Mouse (Mus musculus) layer of hippocampus, postnatal 10 days (tissue): ENCODE measurements around the gene Cyba. TPM values are rescaled to one million over a fixed set of nuclear protein-coding genes. Genes with fewer than 3 reads are reported as not detected.

ENCODE experiments used
- DNase-seq, 2 experiments: peaks; one replicate each; pipeline ENCODE4 v3.0.0; 2021; ENCODE audit warnings: low spot score in 2 of 2
- long read RNA-seq: library from polyadenylated mRNA; stranded (forward); transcript quantifications from one replicate; pipeline ENCODE4 v2.0.0, GENCODE M21; 2023
- total RNA-seq, 2 experiments: library from RNA; stranded (reverse); gene quantifications; 2 replicates each; pipeline ENCODE4 v1.2.3; 2021

Gene Cyba
- total RNA-seq, result 10 to 100 TPM; 11.6 to 12.8 TPM
- long read RNA-seq, transcript Cyba-201 (6 exons, 744 nt), result major isoform, 17 of 20 reads
- long read RNA-seq, partial matches to known transcripts, result 2 of 20 reads
- long read RNA-seq, other reads (novel, unspliced or antisense), result 1 of 20 reads

DNA sequence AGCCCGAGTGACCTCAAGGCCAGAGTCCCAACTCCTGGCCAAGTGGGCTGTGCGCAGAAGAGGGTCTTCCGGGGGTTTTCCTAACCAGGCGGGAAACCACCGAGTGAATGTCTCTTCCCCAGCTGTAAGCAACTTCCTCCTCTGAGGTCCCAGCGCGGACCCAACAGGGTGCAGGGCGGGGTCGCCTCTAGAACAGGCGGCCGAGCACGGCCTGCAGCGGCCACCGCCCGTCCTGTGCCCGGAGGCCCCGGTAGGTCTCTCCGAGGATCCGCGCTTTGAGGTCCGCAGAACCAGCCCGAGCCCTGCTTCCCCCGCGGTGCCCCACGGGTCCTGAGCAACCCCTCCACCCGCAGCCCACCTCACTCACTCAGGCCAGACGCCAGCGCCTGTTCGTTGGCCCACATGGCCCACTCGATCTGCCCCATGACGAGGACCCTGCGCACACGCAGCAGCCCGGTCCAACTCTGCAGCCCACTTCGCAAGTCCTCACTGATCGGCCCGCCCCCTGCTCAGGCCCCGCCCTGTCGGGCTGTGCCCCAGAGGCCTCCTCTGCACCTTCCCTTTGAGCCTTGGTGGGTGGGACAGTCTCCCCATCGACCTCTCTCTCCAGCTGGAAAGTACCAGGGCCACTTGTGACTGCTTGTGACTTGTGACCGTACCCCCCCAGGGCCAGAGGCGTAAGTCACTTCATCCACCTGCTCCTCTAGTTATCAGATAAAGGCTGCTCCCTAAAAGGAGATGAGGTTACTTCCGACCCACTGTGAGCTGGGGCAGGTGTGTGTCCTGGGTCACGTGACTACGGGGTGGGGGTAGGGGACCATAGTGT is at the start of gene Cyba:
Cyba (minus strand) TSS at position 488 of the 826 bp plus-strand sequence.
- peak in 1 of 2 experiments; percentile 46 for DNase-seq

DNA sequence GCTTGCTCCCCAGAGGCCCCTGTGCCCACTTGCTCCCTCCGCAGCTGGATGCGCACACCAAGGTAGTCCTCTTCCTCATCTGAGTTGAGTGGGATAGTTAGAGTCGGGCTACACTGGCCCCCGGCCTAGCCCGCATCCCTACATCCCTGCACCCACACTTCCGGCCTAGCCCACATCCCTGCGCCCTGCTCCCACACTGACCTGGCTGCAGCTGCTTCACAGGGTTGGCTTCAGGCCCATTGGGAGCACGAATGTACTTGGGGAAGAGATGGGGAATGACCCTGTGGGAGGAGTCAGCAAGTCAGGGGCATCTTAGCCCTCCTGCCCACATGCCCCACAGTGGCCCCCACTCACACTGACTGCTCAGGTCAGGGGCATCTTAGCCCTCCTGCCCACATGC is 49.7 kb upstream of the Cyba start:
- DNase-seq, result no peak

DNA sequence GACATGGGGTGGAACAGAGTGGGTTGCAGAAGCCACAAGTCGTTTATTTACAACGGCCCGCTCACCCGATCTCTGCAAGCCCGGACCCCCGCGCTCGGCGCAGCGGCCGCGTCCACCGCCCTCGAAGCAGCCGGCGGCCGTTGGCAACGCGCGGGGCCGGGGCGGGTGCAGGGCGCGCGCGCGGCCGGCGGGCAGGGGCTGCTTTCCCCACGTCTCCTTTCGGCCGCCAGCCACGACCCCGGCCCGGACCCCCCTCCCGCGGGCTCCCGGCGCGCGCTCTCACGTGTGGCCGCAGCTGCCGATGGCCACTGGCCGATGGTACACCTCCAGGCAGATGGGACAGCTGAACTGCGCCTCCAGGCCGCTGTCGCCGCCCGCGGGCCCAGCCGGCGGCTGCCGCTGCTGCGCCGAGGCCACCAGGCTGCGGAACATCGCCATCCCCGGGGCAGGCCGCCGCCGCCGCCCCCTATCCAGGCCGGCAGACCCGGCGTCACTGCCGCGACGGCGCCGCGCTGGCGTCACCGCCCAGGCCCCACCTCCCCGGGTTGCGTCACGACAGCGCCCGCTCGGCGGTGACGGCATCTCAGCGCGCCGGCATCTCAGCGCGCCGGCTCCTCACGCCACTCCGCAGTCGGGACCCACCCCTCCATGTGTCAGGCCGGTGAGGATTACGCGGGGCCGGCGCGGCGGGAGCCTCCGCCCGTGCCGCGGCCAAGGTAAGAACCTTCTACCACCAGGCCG is 43.0 kb upstream of the Cyba start, which contains the start of the genes Rnf166 and Ctu2:
Rnf166 (minus strand) TSS at position 485 of the 741 bp plus-strand sequence.
Ctu2 (plus strand) TSS at position 564 of the 741 bp plus-strand sequence.
- DNase-seq, result peak; percentile 94 to 97

DNA sequence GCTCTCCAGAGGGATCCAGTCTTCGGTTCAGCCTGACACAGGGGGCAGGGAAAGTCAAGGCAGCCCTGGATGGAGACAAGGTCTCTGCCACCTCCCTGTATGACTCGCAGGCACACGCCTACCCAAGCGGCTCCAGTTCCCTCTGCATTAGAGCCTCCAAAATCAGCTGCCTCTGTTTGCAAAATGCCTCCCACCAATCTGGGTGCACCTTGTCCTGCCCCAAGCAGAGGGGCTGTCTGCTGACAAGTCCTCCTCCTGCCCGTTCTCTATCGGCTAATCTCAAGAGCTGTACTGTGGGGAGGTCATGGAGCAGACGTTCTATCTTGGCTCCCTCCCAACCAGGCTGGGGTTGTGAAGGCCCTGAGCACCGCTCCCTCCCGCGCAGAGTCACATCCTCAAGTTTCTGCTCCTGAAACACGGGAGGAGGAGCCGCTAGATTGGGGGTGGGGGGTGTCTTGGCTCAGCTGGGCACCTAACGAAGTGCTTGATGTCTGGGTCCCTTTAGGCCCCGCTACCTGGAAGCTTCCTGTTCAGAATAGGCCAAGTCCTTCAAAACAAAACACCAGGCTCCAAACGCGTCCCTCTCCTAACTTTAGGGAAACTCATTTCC is 42.3 kb upstream of the Cyba start:
- peak in 1 of 2 experiments; percentile 39 for DNase-seq

DNA sequence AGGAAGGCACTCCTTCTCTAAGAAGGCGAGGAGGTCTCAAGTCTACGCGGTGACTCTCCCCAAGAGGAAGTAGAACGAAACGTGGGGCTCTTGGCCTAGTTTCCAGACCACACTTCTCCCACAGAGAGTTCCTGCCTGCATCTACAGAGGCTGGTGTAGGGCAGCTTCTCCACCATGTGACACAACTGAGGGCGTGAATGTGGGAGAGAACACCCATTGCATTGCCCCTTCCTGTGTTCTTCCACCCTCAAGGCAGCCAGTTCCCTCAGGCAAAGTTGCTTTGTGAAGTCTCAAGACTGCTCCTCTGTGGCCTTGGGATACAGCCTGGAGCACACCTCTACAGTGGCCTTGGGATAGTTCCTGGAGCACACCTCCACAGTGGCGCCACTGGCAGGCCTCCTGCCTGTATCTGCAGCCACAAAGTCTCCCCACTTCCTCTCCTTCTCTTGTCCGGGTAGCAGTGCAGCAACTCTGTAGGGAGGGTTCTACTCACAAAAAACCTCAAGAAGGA is 41.2 kb upstream of the Cyba start:
- DNase-seq, result no peak

DNA sequence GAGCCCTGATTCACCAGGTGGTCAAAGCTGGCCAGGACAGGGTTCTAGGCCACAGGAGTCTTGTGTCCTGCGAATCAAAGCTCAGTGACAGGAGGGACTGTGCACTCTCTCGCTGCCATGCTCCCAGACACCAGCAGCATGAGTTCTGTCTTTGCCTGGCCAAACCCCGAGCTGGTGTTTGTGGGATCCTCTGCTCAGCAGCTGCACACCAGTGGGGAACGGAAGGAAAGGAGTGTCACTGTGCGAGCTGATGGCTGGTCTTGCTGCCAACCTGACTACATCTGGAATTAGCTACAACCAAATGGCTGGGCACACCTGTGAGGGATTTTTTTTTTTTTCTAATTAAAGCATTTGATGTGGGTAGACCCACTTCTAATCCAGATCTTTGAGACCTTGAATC is 38.0 kb upstream of the Cyba start:
- no peak for DNase-seq

DNA sequence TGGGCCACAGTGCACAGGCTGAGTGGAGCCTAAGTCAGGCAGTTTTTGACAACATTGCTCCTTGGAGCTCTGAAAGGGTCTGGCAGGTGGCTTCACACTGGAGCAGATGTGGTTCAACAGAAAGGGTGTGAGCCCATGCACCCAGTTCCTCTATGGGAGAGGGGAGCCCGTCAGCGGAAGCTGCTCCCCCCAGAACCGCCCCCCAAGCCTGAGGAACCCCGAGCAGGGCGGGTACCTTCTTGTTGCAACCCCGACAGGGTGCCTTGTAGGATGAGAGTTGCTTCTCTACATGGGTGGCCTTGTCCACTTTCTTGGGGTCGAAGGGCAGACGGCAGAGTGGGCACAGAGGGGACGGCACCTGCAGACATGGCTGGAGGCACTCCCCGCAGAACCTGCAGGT is 37.2 kb upstream of the Cyba start:
- DNase-seq, result no peak

DNA sequence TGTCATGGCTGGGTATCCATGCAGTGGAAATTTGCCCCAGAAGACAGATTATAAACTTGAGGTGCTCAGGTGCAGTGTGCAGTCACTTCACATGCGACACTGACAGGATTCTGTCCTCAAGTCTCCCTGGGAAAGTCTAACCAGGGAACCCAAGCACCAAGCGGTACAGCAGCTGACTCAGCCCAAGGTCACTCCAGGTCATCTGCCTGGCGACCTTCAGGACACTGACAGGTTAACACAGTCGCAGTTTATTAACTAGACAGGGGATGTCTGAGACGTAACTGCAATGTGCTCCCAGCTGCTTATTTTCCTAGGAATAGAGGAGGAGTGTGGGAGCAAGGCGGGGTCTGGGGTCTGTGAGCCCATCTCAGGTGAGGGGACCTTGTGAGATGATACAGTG is 36.7 kb upstream of the Cyba start:
- no peak for DNase-seq

DNA sequence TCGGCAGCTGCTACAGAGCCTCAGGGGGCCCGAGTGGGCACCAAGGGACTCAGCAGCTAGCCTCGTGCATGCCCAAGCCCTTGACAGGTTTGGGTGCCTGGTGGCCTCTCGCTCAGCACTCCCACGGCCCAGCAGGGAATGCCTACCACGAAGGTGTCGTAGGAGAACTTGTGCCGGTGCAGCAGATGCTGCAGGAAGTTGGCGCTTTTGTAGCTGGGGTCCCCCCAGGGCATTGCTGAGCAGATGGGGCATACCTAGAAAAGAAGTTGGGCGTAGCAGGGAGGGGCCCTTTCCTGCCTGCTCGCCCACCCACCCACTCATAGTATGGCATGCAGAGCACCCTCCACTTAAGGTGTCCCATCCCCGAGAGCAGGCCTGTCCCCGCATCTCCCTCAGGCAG is 35.1 kb upstream of the Cyba start:
- DNase-seq, result no peak

DNA sequence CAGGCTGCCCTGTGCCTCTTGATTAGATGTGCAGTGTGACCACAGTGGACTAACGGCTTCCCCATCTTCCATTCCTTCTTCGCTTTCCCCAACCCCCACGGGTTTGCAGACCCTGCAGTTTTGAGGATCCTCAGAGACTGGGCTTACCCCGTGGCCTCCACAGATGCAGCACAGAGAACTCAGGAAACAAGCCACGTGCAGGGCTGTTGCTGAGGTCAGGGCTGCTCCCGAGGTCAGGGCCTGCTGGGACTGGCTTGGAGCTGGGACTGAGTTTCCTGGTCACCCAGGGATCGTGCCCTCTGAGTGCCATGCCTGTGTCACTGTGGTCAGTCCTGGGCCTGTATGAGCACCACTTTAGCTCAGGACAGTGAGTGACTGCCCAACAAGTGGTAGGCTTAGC is 32.3 kb upstream of the Cyba start:
- no peak for DNase-seq

DNA sequence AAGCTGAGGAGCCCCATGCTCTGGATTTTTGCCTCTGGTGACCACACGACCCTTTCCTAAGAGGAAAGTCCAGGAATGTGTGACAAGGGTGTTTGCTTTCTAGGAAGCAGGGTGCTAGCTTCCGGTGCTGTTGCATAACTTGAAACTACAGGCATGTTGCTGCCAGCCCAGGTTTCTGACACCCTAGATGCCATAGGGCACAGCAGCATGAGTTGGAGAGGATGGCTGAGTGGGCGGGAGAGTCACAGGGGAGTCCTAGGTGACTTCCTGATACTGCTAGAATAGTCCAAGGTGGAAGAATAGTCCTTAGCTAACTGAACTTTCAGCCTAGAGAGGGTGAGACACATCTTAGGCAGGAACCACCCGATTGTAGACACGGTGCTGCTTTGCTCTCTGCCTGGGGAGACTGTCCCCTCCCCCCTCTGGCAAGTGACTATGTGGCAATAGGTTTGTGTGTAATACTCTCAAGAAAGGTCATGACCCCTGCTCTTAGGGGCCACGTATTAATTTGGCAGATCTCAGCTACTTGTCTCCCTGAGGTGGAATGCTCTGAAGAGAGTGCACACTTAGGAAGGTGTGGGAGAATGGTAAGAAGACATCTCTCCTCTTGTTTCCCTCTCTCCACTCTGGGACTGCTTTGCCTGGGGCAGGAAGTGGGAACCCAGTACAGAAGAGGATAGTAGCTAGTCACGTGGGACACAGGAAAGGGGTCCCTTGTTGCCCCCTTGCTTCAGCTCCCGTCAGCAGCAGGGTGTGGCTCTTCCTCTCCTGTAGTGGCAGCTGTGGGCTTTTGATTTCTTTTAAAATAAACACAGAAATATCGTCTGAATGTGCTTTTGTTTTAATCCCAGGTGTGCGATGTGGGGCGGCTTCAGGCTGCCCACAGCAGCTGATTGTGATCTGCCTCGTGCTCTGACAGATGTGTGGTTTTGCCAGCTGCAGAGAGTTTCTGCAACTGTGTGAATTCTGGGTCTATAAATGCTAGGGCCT is 31.2 kb upstream of the Cyba start:
- DNase-seq, result no peak

DNA sequence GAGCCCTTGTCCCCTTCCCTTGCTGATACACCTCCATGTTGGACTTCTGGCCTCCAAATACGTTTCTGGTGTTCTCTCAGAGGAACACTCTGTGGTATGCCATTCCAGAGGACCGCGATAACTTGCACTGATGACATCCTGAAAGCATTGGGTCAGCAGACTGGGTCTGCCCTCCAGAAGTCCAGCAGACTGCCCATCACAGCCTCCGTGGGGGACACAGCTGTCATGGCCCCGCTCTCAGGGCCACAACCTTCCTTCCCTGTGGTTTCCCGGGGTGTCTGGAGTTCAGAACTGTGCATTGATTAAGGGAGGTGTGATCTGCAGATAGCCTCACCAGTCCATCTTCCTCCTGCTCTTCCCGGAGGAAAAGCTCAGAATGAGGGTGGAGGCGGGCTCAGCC is 29.8 kb upstream of the Cyba start:
- DNase-seq, result no peak

DNA sequence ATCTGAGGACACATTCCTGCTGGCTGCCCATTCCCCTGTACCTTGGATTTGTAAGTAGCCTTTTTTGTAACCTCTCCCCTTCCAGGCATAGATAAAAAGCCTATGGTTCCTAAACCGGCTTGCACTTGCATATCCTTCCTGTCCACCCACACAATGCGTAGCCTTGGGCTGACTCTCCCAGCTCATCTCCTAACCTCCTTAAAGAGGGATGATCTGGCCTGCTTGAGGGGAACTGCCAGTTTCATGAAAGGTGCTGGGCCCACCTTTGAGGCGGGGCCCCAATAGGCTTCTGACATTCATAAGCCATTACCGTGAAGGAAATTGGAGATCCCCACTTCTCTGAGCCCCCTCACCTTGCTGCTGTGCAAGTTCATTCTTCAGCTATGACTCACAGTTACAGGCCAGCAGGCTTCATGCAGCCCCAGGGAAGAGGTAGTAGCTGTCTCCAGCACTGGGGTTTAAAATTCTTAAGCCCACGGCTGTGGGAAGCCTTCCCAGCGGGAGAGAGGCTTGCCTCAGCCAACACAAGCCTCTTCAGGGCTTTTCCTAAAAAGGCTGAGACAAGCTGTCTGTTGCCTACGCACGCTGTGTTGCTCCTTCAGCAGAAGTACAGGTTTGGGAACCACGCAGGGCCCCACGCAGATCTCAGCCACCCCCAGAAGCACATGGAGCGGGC is 28.9 kb upstream of the Cyba start:
- no peak for DNase-seq

DNA sequence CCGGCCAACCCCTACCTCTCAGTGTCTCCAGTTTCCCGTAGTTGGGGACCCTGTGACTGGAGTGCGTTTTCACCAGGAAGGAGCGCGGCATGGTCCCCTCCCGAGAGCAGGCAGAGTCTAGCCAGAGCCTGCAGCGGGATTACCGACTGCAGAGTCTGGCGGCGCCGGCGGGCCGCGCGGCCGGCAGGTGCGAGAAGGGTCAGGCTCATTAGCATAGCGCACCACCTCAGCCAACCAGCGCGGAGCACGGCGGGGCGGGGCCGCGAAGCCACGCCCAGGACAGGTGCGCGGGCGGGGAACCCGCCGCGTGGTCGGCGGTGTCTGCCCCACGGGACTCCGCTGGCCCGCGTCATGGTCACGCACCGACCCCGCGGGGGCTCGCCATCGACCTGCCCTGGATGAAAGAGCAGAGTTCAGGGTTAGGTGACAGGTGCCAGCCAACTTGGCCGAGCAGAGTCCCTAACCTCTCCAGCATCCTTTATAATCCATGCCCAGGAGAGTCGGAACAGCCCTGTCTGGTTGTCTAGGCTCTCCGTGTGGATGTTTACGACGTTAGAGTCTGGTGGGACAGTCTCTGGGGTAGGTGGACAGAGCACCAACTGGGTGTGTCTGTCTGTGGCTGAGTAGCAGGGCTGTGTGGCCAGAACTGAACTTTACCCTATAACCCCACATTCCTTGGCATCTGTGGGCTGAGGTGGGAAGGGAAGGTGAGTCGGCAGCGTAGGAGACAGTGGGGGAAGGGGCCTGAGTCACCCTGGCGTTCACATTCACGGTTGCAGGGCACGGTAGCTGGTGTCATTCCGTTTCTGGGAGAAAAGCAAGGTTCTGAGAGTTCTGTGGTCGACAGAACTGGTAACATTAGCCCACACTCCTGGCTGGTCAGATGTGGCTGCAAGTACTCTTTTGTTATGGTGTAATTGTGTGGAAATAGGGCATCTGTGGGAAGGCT is 28.1 kb upstream of the Cyba start, which contains the start of gene Snai3:
Snai3 (minus strand) TSS at position 210 of the 949 bp plus-strand sequence.
- no peak for DNase-seq

DNA sequence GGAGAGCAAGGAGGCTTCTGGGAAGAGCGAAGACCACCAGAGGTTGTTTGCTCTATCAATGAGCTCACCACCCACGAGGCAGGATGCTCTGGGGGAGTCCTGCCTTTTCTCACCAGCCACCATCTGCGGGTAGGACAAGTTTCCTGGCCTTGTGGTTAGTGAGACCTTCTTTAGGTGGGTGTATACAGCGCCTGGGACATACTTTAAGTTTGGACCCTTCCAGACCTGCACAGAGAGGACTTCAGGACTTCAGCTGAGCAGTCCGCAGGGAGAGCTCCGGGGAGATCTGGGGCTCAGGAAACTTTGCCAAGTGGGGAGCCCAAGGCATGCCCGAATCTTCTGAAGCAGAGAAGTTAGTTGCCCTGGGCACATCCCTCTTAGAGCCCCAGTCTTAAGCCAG is 27.3 kb upstream of the Cyba start:
- no peak for DNase-seq

DNA sequence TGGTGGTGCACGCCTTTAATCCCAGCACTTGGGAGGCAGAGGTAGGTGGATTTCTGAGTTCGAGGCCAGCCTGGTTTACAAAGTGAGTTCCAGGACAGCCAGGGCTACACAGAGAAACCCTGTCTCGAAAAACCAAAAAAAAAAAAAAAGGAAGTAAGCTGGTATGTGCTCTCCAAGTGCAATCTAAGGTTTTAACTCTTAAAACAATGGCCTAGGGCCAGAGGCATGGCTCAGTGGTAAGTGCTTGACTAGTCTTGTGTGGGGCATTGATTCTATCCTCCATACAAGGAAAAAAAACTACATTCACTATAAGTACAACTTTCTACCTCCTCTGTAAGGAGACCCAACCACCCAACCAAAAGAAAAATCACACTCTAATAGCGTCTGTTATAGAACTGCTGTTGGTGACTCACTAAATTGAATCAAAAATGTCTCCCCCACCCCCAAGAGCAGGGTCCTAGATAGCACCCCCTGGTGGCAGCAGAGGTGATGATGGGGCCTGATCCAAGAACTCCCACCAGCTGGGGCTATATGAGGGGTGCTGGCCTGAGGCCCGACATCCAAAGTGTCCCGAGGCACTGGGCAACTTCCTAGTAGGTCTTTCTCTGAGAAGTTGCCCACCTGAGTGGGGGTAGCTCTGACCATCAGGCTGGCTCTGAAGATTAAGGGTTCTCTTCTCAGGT is 26.6 kb upstream of the Cyba start:
- peak; percentile 41 to 44 for DNase-seq

DNA sequence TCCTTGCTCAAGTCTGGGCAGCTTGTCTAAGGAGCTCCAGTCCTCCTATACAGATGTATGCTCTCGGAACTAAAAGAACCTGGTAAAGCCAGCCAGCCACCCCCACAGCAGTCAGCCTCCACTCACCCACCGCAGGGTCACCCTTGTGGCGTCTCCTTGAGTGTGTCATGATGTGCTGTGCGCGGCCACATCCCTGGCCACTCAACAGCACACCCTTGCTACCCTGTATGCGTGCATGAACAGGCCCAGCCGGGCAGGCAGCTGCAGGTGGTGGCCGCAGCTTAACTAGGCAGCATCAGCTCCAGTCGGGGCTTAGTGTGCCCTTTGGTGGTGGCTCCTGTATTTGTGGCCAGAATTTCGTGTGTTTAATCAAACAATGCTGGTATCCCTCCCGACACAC is 24.4 kb upstream of the Cyba start:
- no peak for DNase-seq

DNA sequence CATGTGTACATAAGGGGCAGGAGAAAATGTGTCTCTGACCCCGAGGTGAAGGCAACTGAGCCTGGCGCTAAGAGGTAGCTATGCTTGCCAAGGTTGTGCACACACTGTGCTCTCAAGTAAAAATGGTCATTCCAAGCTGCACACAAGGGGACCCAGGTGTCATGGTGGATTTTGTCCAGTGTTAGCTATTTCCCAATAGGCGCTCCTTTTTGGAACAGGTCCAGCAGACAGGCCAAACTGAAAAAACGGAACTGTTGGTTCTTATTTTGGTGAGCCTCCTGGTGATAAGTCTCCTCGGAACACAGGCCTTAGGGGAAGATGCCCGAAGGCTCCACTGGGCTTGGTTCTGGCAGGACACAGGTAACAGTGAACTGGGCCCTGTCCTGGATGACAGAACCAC is 21.7 kb upstream of the Cyba start:
- no peak for DNase-seq
